Mouse (Mus musculus) thymus, adult 2 months (tissue): ENCODE results near the gene Tmem230.

Experiments used
- CTCF ChIP-seq: fragments of 200-500 bp; IDR thresholded peaks from 2 replicates; pipeline ENCODE4 v1.5.1; 2012; ENCODE audit warnings: mild to moderate bottlenecking, control low read depth, low read length, moderate library complexity, borderline replicate concordance; ENCODE audit not compliant: control insufficient read depth, poor library complexity, insufficient read depth; ENCODE audit errors: extremely low read depth
- POLR2A ChIP-seq: fragments of 200-500 bp; IDR thresholded peaks from 2 replicates; pipeline ENCODE4 v1.6.1; 2012; ENCODE audit warnings: mild to moderate bottlenecking, low read length, control low read depth, moderate library complexity; ENCODE audit not compliant: control insufficient read depth, poor library complexity, insufficient read depth; ENCODE audit errors: extremely low read depth

DNA sequence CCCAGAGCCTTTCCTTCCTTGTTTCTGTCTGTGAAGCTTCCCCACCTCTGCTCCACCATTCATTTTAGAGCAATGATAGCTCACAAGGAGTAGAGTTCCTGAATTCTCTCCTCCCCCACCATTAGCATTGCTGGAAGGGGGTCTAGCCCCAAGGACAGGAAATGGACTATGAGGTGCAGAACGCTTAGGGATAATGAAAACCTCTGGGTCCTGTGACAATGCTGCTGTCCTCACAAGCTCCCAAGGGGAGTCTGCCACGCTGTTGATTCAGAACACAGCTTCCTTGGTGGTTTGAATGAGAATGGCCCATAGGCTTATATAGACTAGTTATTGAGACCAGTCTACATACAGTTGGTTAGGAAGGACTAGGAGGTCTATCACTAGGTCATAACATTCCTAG, 12.3 kb downstream of the Tmem230 start:
- TF ChIP-seq POLR2A, result no peak
- no peak for TF ChIP-seq CTCF
